Mouse (Mus musculus) brain, adult 2 months (tissue): Measurements from ENCODE around the gene Mrpl10.

Source experiments
- DNase-seq: peaks from one replicate; pipeline ENCODE4 v3.0.0; 2011; ENCODE audit warnings: low read depth, low spot score

Gene Mrpl10

DNA sequence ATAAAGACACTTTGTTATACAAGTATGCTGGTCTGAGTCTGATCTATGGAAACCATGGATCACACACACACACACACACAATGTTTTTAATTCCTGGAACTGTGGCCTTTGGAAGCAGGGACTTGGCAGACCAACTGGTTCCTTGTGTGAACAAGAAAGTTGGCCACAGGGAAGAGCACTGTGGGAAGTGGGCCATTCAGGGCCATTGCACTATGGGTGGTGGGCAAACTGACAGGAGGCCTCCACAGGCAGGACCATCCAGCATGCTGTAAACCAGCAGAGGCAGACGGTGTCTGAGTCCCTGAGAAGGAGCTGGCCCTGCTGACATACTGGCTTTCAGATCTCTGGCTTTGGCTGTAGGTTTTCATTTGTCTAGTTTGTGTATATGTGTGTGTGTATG is 28.0 kb downstream of the Mrpl10 start:
- no peak for DNase-seq

DNA sequence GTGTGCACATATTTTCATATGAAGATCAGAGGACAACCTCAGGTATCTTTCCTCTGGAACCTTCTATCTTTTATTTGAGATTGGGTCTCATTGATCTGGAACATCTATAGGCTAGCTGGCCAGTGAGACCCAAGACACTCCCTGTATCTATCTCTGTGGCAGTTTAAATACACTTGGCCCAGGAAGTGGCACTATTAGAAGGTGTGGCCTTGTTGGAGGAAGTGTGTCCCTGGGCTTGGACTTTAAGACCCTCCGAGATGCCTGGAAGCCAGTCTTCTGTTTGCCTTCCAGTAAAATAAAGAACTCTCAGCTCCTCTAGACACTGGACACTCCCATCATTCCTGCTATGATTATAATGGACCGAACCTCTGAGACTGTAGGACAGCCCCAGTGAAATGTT is 28.4 kb downstream of the Mrpl10 start:
- DNase-seq: no peak

GRCm38 (mm10) chr11:97071129-97071528 is 29.8 kb downstream of the Mrpl10 start:
- DNase-seq: no peak

DNA sequence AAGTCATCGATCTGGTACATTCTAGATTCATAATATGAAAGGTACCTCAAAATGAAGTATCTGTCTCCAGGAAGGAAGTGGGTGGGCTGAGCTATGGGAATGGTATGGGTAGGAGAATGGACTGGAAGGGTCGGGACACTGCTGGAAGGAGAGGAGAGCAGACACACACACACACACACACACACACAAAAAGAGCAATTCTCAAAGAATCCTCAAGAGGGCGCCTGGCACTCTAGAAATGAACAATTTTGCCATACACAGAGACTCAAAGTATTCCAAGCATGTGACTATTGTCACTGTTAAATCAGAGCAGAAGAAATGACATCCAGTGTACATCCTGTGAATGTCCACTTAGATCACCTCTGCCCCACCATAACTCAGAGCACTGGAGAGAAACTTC is 31.2 kb downstream of the Mrpl10 start:
- DNase-seq: peak; percentile 85

DNA sequence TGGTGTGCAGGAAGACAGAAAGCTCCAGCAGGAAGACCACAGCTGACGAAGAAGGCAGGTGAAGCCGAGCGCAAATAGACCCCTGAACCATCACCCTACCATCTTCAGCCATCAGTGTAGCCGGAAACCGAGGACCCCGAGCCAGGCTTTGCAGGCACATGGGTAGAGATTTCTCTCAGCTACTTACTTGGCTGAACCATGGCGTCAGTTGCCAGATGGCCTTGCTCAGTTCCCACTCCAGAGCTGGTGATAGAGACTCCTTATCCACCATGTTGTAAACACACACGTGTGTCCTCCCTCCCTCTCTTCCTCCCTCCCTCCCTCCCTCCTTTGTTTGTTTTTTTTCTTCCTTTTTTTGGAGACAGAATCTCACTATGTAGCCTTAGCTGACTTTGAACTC is 32.9 kb downstream of the Mrpl10 start:
- DNase-seq: no peak

DNA sequence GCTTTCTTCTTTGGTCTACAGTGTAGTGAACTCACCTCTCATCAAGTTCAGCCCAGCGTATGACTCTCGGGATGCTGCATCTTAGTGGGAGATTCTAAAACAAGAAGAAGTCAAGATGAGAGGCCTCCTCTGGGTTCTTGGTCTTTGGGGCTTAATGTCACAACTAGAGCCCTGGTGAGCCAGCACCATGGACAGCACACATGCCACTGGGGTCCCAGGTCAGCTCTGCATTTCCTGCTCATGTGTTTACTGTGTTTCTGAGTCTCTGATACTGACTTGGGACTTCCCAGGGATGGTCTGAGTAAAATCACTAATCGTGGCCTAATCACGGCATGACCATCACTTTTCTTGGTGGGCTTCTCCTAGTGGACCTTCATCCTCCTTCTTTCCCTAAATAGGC is 37.4 kb downstream of the Mrpl10 start:
- DNase-seq: no peak

DNA sequence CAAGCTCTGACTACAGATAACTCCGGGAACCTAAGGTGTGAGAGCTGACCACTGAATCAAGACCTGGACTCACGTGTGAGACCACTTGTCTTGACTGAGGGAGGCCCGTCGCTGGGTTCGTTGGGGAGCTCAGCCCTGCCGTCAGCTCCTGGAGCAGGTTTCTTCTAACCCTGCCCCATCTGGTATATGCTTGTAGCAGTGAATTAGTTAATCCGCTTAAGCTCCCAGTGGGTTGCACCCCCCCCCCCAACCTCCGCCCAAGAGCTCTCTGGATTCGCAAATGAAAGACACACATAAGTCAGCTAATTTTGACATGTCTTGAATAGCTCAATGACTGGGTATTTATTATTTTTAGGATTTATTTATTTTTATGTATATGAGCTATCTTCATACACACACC is 38.9 kb downstream of the Mrpl10 start:
- DNase-seq: no peak

DNA sequence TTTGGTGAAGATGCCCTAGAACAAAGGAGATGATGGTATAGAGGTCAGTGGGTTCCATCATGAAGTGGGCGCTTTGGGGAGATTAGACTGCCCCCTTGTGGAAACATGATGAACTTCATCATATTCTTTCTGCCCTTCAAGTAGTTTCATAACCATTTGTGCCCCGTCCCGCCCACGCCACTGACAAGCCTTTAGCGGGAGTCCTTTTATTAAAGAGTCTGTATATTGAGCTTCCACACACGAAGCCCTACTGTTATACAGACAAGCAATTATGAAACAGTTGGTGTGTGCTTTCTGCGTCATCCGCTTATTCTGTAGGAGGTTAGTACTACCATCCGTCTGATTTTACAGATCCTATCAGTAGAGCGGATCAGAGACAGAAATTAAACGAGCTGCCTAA is 41.6 kb downstream of the Mrpl10 start:
- peak; percentile 68 for DNase-seq

DNA sequence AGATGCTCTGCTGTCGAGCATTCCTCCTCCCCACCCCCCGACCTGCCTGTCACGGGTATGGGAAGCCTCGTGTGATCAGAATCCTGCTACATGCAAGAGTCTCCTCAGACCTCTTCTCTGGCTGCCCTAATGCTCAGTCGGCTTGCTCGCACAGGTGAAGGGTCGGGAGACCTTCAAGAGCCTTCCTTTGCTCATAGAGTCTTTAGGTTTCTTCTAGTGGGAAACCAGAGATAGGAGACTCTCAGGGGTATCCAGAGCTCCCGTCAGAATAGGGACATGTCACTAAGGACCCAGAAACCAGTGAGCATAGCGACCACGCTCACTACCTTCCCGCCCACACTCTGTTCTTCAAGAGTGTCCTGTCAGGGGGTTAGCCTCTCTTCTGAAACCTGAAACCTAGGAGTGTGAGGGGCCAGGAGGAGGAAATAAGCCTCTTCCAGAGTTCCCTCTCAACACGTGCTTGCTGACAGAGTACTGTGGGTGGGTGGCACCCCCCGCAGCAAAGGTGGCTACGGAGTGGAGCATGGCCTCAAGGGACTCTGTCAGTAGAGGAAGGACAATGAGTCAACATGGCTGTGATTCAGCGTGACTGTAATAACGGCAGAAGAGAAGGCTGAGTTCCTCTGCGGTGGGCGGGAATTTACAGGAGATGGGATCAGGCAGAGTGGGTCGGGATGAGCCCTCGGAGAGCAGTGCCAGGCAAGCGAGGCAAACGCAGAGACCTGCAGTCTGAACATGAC is 42.2 kb downstream of the Mrpl10 start:
- peak; percentile 86 for DNase-seq

- DNase-seq: no peak
Observed at GRCm38 (mm10) chr11:97084821-97085505, 43.6 kb downstream of the Mrpl10 start.

- DNase-seq: no peak
Observed at GRCm38 (mm10) chr11:97086365-97086764, 45.0 kb downstream of the Mrpl10 start.

GRCm38 (mm10) chr11:97094600-97094999 is 53.2 kb downstream of the Mrpl10 start:
- no peak for DNase-seq

GRCm38 (mm10) chr11:97098791-97099190 is 57.4 kb downstream of the Mrpl10 start:
- DNase-seq: no peak
